Mouse (Mus musculus): ENCODE results near the gene Plppr2.

DNA sequence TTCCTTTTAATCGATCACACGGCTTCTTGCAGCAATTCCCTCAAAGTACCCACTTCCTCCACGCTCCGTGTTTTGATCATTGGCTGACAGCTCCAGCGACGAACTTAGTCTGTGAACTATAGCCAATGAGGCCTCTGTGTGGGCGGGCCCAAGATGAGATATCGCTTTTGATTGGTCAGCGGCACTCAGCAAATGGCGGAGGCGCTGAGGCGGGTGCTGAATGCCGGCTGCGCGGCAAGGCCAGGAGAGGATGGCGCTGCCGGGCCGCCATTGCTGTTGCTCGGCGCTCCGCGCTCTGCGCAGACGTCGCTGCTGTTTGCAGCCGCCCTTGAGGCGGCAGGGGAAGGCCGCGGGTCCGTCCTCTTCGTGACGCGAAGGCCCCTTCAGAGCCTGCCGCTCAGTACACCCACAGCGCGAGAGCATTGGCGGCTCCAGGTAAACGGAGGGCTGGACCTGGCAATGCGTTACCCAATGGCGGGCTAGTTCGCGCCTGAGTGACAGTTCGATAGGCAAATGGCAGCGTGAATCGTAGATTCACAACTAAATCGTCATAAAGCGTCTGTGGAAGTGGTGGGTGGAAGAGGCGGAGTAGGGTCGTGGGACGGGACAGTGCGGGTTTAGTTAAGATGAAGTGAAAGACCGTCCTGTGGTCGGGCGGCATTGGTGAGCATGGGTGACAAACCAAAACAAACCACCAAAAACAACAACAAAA, 18.9 kb downstream of the Plppr2 start, which contains the start of gene Swsap1:
- TF ChIP-seq PAX5 (IDR thresholded peaks at IDR 0.05; ENCODE audit: low read length) (no peak), MEF2A (IDR thresholded peaks at IDR 0.05; ENCODE audit: borderline replicate concordance, low read depth, low read length) (no peak), MAX (IDR thresholded peaks at IDR 0.05; ENCODE audit: low read length) (peak; percentile 59; the same call in 1 of the 2 replicates), MAFK (IDR thresholded peaks at IDR 0.05; ENCODE audit: insufficient replicate concordance, low read length) (no peak)

Data from CH12.LX (cell line).